Mouse (Mus musculus) olfactory bulb, adult 2 months (tissue): ENCODE measurements around the gene Rnf31. TPM values are rescaled to one million over a fixed set of nuclear protein-coding genes. Genes with fewer than 3 reads are reported as not detected.

Experiments used
- H3K27ac ChIP-seq: fragments of 200-500 bp; 2 replicates; pipeline ENCODE4 v1.5.1; 2012; ENCODE audit warnings: low read depth, low read length; ENCODE audit not compliant: insufficient read depth
- H3K4me1 ChIP-seq: fragments of 200-500 bp; 2 replicates; pipeline ENCODE4 v1.6.1; 2012; ENCODE audit warnings: low read length; ENCODE audit not compliant: control insufficient read depth, insufficient read depth
- H3K4me3 ChIP-seq: fragments of 200-500 bp; 2 replicates; pipeline ENCODE4 v1.5.1; 2012; ENCODE audit warnings: mild to moderate bottlenecking, low read depth, low read length, moderate library complexity; ENCODE audit not compliant: insufficient read depth
- CTCF ChIP-seq: fragments of 200-500 bp; IDR thresholded peaks from 2 replicates; pipeline ENCODE4 v1.5.1; 2012; ENCODE audit warnings: low read depth, mild to moderate bottlenecking, low read length, moderate library complexity; ENCODE audit not compliant: insufficient read depth
- POLR2A ChIP-seq: fragments of 200-500 bp; IDR thresholded peaks from 2 replicates; pipeline ENCODE4 v1.6.1; 2012; ENCODE audit warnings: mild to moderate bottlenecking, low read depth, low read length, moderate library complexity; ENCODE audit not compliant: insufficient read depth
- WGBS: fragments of 180-500 bp; shearing (Covaris S2); methylation state at CpG from one replicate; pipeline ENCODE4 v1.1.7; 2018; 5-methylcytosine and 5-hydroxymethylcytosine counted together
- polyA plus RNA-seq: library from polyadenylated mRNA; stranded (reverse); fragments of >200 nt; gene quantifications from 2 replicates; pipeline ENCODE4 v1.2.4, GENCODE M21; 2012; ENCODE audit warnings: low replicate concordance; ENCODE audit not compliant: missing spikeins, insufficient read depth, insufficient read length

The Rnf31 gene
- polyA plus RNA-seq, result not detected in 2 replicates

- WGBS, result under 1% methylated on average over 33 of the region's 33 CpGs
- H3K27ac ChIP-seq, result peak within 1 kb of the TSS; percentile 72
- peak; percentile 24; the same call in 1 of the 2 replicates for TF ChIP-seq POLR2A
- TF ChIP-seq CTCF, result 0 out of 2 replicates have a peak, but pooled peaks have one; percentile 12
- H3K4me1 ChIP-seq, result peaks cover 9% of the 10 kb centered on the region; the same call in 1 of the 2 replicates
- peak within 1 kb of the TSS; percentile 69 for H3K4me3 ChIP-seq
Measured at GRCm38 (mm10) chr14:55591331-55591891, at the start of gene Rnf31. Gene Rnf31 (plus strand): TSS chr14:55591708.

GRCm38 (mm10) chr14:55542268-55542667 lies 49.2 kb upstream of the Rnf31 start:
- no peak overlapping the region for H3K4me3 ChIP-seq
- peaks cover 18% of the 10 kb centered on the region for H3K4me1 ChIP-seq
- WGBS, result 87% methylated on average over 12 of the region's 12 CpGs
- no peak for TF ChIP-seq POLR2A
- no peak for TF ChIP-seq CTCF
- no peak overlapping the region for H3K27ac ChIP-seq

- Histone ChIP-seq H3K4me3 (no peak overlapping the region), H3K27ac (no peak overlapping the region), H3K4me1 (peaks cover 18% of the 10 kb centered on the region)
- TF ChIP-seq CTCF (no peak), POLR2A (no peak)
- WGBS, result 39% methylated on average over 9 of the region's 9 CpGs
Measured at GRCm38 (mm10) chr14:55544334-55544733, 47.2 kb upstream of the Rnf31 start.

GRCm38 (mm10) chr14:55550191-55550590 lies 41.3 kb upstream of the Rnf31 start:
- Histone ChIP-seq H3K4me1 (no peaks in the 10 kb centered on the region), H3K4me3 (no peak overlapping the region), H3K27ac (no peak overlapping the region)
- no peak for TF ChIP-seq CTCF
- TF ChIP-seq POLR2A, result no peak
- WGBS, result 69% methylated on average over 6 of the region's 6 CpGs

- Histone ChIP-seq H3K4me1 (no peaks in the 10 kb centered on the region), H3K27ac (no peak overlapping the region), H3K4me3 (no peak overlapping the region)
- WGBS, result 74% methylated on average over 5 of the region's 5 CpGs
- TF ChIP-seq POLR2A (no peak), CTCF (no peak)
Measured at GRCm38 (mm10) chr14:55551347-55551746, 40.2 kb upstream of the Rnf31 start.

- Histone ChIP-seq H3K27ac (no peak overlapping the region), H3K4me1 (no peaks in the 10 kb centered on the region), H3K4me3 (no peak overlapping the region)
- 92% methylated on average over 8 of the region's 8 CpGs for WGBS
- no peak for TF ChIP-seq POLR2A
- TF ChIP-seq CTCF, result no peak
Measured at GRCm38 (mm10) chr14:55551794-55552193, 39.7 kb upstream of the Rnf31 start.

- Histone ChIP-seq H3K4me1 (no peaks in the 10 kb centered on the region), H3K27ac (peak overlapping the region; percentile 33; the same call in 1 of the 2 replicates), H3K4me3 (no peak overlapping the region)
- TF ChIP-seq POLR2A (no peak), CTCF (no peak)
Measured at GRCm38 (mm10) chr14:55554635-55555034, 36.9 kb upstream of the Rnf31 start.

- no peak overlapping the region for H3K4me3 ChIP-seq
- TF ChIP-seq CTCF, result no peak
- TF ChIP-seq POLR2A, result no peak
- no peaks in the 10 kb centered on the region for H3K4me1 ChIP-seq
- WGBS, result 76% methylated on average over 3 of the region's 3 CpGs
- H3K27ac ChIP-seq, result no peak overlapping the region
Measured at GRCm38 (mm10) chr14:55555788-55556187, 35.7 kb upstream of the Rnf31 start.

GRCm38 (mm10) chr14:55557003-55557402 lies 34.5 kb upstream of the Rnf31 start:
- TF ChIP-seq POLR2A (no peak), CTCF (peak; percentile 45; the same call in 1 of the 2 replicates)
- 26% methylated on average over 5 of the region's 5 CpGs for WGBS
- Histone ChIP-seq H3K4me1 (peaks cover 7% of the 10 kb centered on the region), H3K27ac (no peak overlapping the region), H3K4me3 (no peak overlapping the region)
